Mouse (Mus musculus): ENCODE results near the gene Pllp. TPM values are rescaled to one million over a fixed set of nuclear protein-coding genes. Genes with fewer than 3 reads are reported as not detected.

The Pllp gene
- polyA plus RNA-seq, 1 experiment: 242 TPM

GRCm38 (mm10) chr8:94641938-94642337, 54.1 kb downstream of the Pllp start:
- H3K27me3 ChIP-seq (ENCODE audit: control insufficient read depth, insufficient read depth, low read length): no peaks in the 10 kb centered on the region
- no peaks in the 10 kb centered on the region for H3K4me1 ChIP-seq (ENCODE audit: control insufficient read depth, insufficient read depth, low read length)
- no peak overlapping the region for H3K27ac ChIP-seq (ENCODE audit: insufficient read depth, low read length)
- H3K4me3 ChIP-seq (replicated peaks; ENCODE audit: insufficient read depth, low read depth, low read length): no peak overlapping the region
- DNase-seq: no peak
- WGBS: 97% methylated on average over 3 of the region's 3 CpGs
- no peak for TF ChIP-seq POLR2A (IDR thresholded peaks at IDR 0.05; ENCODE audit: borderline replicate concordance, insufficient read depth, low read length)
- TF ChIP-seq CTCF (IDR thresholded peaks at IDR 0.05; ENCODE audit: borderline replicate concordance, insufficient read depth, low read depth, low read length): no peak

DNA sequence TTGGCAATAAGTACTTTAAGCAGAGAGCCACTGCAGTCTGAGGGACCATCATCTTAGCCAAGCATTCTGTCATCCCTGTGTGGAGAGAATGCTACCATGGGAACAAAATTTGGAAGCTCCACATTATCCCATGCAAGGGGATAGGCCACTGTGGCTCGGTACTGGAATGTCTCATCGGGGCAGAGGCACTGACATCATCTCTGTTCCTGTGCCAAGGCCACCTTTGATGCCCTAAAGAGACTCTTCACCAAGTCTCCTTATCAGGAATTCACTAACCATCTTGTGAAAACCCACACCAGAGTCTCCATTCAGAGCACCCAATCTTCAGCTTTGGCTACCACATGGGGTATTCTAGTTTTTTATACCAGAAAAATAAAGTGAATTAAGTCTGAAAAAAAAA, 54.9 kb downstream of the Pllp start:
- 50% methylated on average over 2 of the region's 2 CpGs for WGBS

GRCm38 (mm10) chr8:94634211-94634610, 61.9 kb downstream of the Pllp start:
- Histone ChIP-seq H3K4me3 (replicated peaks; ENCODE audit: insufficient read depth, low read depth, low read length) (no peak overlapping the region), H3K4me1 (ENCODE audit: control insufficient read depth, insufficient read depth, low read length) (no peaks in the 10 kb centered on the region), H3K27me3 (ENCODE audit: control insufficient read depth, insufficient read depth, low read length) (no peaks in the 10 kb centered on the region), H3K27ac (ENCODE audit: insufficient read depth, low read length) (no peak overlapping the region)
- TF ChIP-seq CTCF (IDR thresholded peaks at IDR 0.05; ENCODE audit: borderline replicate concordance, insufficient read depth, low read depth, low read length) (no peak), POLR2A (IDR thresholded peaks at IDR 0.05; ENCODE audit: borderline replicate concordance, insufficient read depth, low read length) (no peak)
- DNase-seq: no peak

More for the DNA sequence above, 54.9 kb downstream of the Pllp start:
- H3K27ac ChIP-seq (ENCODE audit: insufficient read depth, low read length): no peak overlapping the region
- H3K4me3 ChIP-seq (replicated peaks; ENCODE audit: insufficient read depth, low read depth, low read length): no peak overlapping the region
- no peaks in the 10 kb centered on the region for H3K4me1 ChIP-seq (ENCODE audit: control insufficient read depth, insufficient read depth, low read length)
- DNase-seq: no peak
- TF ChIP-seq CTCF (IDR thresholded peaks at IDR 0.05; ENCODE audit: borderline replicate concordance, insufficient read depth, low read depth, low read length) (no peak), POLR2A (IDR thresholded peaks at IDR 0.05; ENCODE audit: borderline replicate concordance, insufficient read depth, low read length) (no peak)
- H3K27me3 ChIP-seq (ENCODE audit: control insufficient read depth, insufficient read depth, low read length): no peaks in the 10 kb centered on the region

DNA sequence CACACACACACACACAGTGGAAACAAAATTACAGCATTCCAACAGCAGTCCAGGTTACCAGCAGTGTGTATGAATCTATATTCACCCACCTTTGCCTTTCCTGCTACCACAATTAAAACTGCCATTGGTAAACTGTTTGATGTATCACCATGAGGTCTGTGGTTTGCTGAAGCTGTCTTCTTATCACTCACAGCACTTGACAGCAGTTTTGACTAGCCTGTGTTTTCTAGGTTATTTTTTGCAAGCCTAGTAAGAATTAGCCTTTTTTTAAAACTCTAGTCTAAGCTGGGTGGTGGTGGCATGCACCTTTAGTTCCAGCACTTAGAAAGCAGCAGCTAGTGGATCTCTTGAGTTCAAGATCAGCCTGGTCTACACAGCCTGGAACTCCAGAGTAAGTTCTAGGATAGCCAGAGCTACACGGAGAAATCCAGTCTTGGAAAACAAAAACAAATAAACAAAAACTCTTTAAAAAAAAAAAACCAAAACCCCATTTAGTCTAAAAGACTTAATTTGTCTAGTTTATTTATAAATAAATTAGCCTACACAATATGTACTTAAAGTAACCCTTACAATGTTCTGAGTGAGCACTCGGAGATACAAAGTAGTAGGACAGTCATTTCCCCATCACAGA, 62.4 kb downstream of the Pllp start:
- TF ChIP-seq POLR2A (IDR thresholded peaks at IDR 0.05; ENCODE audit: borderline replicate concordance, insufficient read depth, low read length) (no peak), CTCF (IDR thresholded peaks at IDR 0.05; ENCODE audit: borderline replicate concordance, insufficient read depth, low read depth, low read length) (no peak)
- Histone ChIP-seq H3K4me1 (ENCODE audit: control insufficient read depth, insufficient read depth, low read length) (no peaks in the 10 kb centered on the region), H3K27me3 (ENCODE audit: control insufficient read depth, insufficient read depth, low read length) (no peaks in the 10 kb centered on the region), H3K4me3 (replicated peaks; ENCODE audit: insufficient read depth, low read depth, low read length) (no peak overlapping the region), H3K27ac (ENCODE audit: insufficient read depth, low read length) (no peak overlapping the region)
- WGBS: 90% methylated on average over 2 of the region's 2 CpGs
- no peak for DNase-seq

Other genes with a start within 250 kb of the Pllp start
- 39.3 and 46.3 TPM in 2 replicates for gene Cpne2, start 163.3 kb downstream of the Pllp start, polyA plus RNA-seq (2012; rRNA removed)
- gene Rspry1, start 94.3 kb downstream of the Pllp start, polyA plus RNA-seq (2012; rRNA removed): 22.0 TPM in 2 replicates
- gene Fam192a, start 94.3 kb downstream of the Pllp start, polyA plus RNA-seq (2012; rRNA removed): 56.1 and 57.6 TPM in 2 replicates
- gene Arl2bp, start 29.7 kb downstream of the Pllp start, polyA plus RNA-seq (2012; rRNA removed): 198 and 211 TPM in 2 replicates
- 0.16 and 0.21 TPM in 2 replicates for gene Ccl22, start 49.3 kb upstream of the Pllp start, polyA plus RNA-seq (2012; rRNA removed)
- 102 and 103 TPM in 2 replicates for gene Cx3cl1, start 75.7 kb upstream of the Pllp start, polyA plus RNA-seq (2012; rRNA removed)
- 0.36 and 1.1 TPM in 2 replicates for gene Ccl17, start 114.2 kb upstream of the Pllp start, polyA plus RNA-seq (2012; rRNA removed)
- 155 and 163 TPM in 2 replicates for gene Coq9, start 142.0 kb upstream of the Pllp start, polyA plus RNA-seq (2012; rRNA removed)
- 58.2 and 58.4 TPM in 2 replicates for gene Ciapin1, start 142.1 kb upstream of the Pllp start, polyA plus RNA-seq (2012; rRNA removed)
- 154 and 166 TPM in 2 replicates for gene Polr2c, start 161.2 kb upstream of the Pllp start, polyA plus RNA-seq (2012; rRNA removed)
- 12.1 and 12.5 TPM in 2 replicates for gene Dok4, start 180.1 kb upstream of the Pllp start, polyA plus RNA-seq (2012; rRNA removed)
- 3.0 and 3.2 TPM in 2 replicates for gene Ccdc102a, start 221.8 kb upstream of the Pllp start, polyA plus RNA-seq (2012; rRNA removed)
- 0.06 and 0.08 TPM in 2 replicates for gene Adgrg5, start 227.4 kb upstream of the Pllp start, polyA plus RNA-seq (2012; rRNA removed)